Mouse (Mus musculus): ENCODE measurements at regions not wholly inside any gene's neighbourhood (a gene's known extent, or its start where the extent isn't known, plus 50 kb on each side); places are given as distances from the start of the nearest gene placed in this dataset.

DNA sequence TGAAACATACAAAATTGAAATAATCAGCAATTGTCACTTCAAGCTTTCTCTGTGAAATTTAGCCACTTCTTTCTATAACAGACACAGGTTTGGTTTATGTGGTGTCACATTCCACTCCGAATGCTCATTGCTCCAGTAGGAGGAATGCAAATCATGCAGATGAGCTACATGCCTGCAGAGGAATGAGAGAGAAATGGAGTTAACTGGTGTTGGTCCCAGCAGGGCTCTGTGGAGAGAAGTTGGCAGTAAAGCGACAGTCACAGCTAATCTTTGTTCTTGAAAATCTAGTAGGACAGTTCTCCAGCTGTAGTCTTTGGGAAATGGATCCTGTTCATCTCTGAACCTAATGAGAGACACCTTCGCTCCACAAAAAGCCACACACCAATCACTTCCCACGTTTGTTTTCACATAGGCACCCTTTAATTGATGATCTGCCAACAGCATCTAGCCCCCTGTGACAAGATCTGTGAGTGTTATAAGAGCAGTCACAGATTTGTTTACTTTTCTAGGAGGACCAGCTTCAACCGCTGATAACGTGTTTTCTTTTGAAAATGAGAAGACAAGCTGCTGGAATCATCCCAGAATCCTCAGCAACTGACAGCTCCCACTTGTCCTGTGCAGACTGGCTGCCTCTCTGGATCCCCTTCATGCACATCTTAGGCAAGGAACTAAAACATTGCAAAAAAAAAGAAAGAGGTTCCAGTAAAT, 880.4 kb downstream of the Rapgef2 start:
- TF ChIP-seq ZNF384 (IDR thresholded peaks at IDR 0.05; ENCODE audit: low read depth, low read length) (no peak), CHD2 (IDR thresholded peaks at IDR 0.05; ENCODE audit: low read depth, low read length) (no peak), HCFC1 (IDR thresholded peaks at IDR 0.05; ENCODE audit: borderline replicate concordance, insufficient read depth, low read length) (no peak)

Data from ES-E14 (cell line).